Mouse (Mus musculus) heart, postnatal 0 days (tissue): Measurements from ENCODE around the gene Kcnk5.

Source experiments
- CTCF ChIP-seq: IDR thresholded peaks from 2 replicates; pipeline ENCODE4 v1.5.1; 2016; ENCODE audit warnings: antibody characterized with exemption, control low read depth, low read depth
- EP300 ChIP-seq: IDR thresholded peaks from 2 replicates; pipeline ENCODE4 v1.6.1; 2016; ENCODE audit warnings: antibody characterized with exemption, low read depth

- TF ChIP-seq EP300 (no peak), CTCF (no peak)
These were observed 6.9 kb downstream of the Kcnk5 start for GRCm38 (mm10) chr14:20174696-20175095.
